Comparison of ENCODE assay signal across 8 mouse cellular contexts in the genomic region with DNA sequence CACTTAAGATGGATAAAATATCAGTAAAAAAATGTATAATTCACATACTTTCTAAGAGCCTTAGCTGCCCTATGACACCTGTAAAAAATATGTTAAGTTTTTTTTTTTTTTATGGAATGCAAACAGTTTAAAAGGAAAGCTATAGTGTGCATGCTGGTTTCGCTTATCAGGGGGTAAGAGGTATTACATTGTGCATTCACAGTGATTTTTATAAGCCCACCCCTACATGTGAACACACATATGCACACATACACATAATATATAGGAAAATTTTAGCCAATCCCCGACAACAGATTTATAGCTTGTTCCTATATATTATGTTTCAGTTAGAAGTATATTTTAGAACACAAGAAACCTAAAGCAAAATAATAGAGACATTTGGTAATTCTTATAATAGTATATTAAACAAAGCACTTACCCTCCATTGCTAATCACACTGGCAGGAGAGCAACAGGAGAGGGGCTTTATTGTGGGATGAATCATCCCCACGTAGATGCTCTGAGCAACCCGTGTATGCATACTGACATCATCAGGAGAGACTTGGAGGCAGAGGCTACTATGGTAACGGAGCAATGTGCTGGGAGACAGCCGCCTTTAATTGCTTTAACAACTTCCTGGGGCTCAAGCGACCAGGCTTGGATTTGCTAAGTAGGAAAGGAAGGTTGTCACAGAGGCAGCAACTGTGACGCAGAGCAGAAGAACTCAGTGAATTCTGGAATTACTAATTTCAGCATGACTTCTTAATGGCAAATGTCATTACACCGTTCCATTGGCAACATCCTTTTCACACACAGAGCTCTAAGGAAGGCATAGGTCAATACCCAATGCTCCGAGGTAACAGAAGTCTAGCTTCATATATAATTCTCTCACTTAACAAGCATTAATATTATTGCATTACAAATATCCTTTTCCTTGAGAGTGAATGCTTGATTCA. TPM values are rescaled to one million over a fixed set of nuclear protein-coding genes. Genes with fewer than 3 reads are reported as not detected.
DNase-seq lines count a peak whose midpoint lies in the region; ATAC-seq and TF ChIP-seq lines count a peak whose summit lies in the region.

No protein-coding gene starts in this region.

- WGBS in heart, postnatal 0 days = 42% methylated on average over 10 of the region's 10 CpGs
- 18% methylated on average over 10 of the region's 10 CpGs for WGBS in forebrain, embryonic 15.5 days
- 21% methylated on average over 10 of the region's 10 CpGs for WGBS in neural tube, embryonic 15.5 days

- intact Hi-C loops in heart, postnatal 10 days (cut with DNase I) = no loop called here

- H3K4me1 ChIP-seq in heart, postnatal 0 days (ENCODE audit: control insufficient read depth, insufficient read depth) = peaks cover 7% of the 10 kb centered on the region; the same call in 1 of the 2 replicates
- H3K4me1 ChIP-seq in forebrain, embryonic 15.5 days = peaks cover 28% of the 10 kb centered on the region
- H3K4me1 ChIP-seq in neural tube, embryonic 15.5 days = peaks cover 13% of the 10 kb centered on the region

- no peaks in the 10 kb centered on the region for H3K27me3 ChIP-seq in heart, postnatal 0 days (ENCODE audit: control insufficient read depth, insufficient read depth, low read length)
- H3K27me3 ChIP-seq in forebrain, embryonic 15.5 days = no peaks in the 10 kb centered on the region
- no peaks in the 10 kb centered on the region for H3K27me3 ChIP-seq in neural tube, embryonic 15.5 days (replicated peaks)

- H3K4me2 ChIP-seq in heart, postnatal 0 days (ENCODE audit: low read depth, low read length) = no peak overlapping the region
- H3K4me2 ChIP-seq in forebrain, embryonic 15.5 days (replicated peaks) = peak overlapping the region; percentile 23
- H3K4me2 ChIP-seq in neural tube, embryonic 15.5 days = peak overlapping the region; percentile 51

- no peak for TF ChIP-seq CTCF in heart, postnatal 0 days (IDR thresholded peaks at IDR 0.05; ENCODE audit: low read depth)

- TF ChIP-seq EP300 in heart, postnatal 0 days (IDR thresholded peaks at IDR 0.05; ENCODE audit: low read depth) = no peak

- no peaks in the 10 kb centered on the region for H3K9me3 ChIP-seq in heart, postnatal 0 days (replicated peaks; ENCODE audit: control insufficient read depth, low read length)
- H3K9me3 ChIP-seq in forebrain, embryonic 15.5 days = no peaks in the 10 kb centered on the region
- H3K9me3 ChIP-seq in neural tube, embryonic 15.5 days (replicated peaks) = no peaks in the 10 kb centered on the region

- no peak overlapping the region for H3K9ac ChIP-seq in heart, postnatal 0 days (replicated peaks; ENCODE audit: low read depth, low read length)
- no peak overlapping the region; the same call in 1 of the 2 replicates for H3K9ac ChIP-seq in forebrain, embryonic 15.5 days (replicated peaks)
- H3K9ac ChIP-seq in neural tube, embryonic 15.5 days (replicated peaks) = no peak overlapping the region; the same call in 1 of the 2 replicates

- DNase-seq in heart, postnatal 0 days (ENCODE audit: low spot score) = peak; percentile 16
- DNase-seq in heart, postnatal 10 days = no peak
- peak; percentile 51 for DNase-seq in left cerebral cortex, adult 11 months (ENCODE audit: low spot score)
- DNase-seq in urinary bladder, adult 2 months (ENCODE audit: low spot score) = no peak
- no peak for DNase-seq in adrenal gland, postnatal 14 days
- DNase-seq in adrenal gland, postnatal 25 days = no peak

- no peaks in the 10 kb centered on the region for H3K36me3 ChIP-seq in heart, postnatal 0 days (replicated peaks; ENCODE audit: control insufficient read depth, insufficient read depth, low read length)
- H3K36me3 ChIP-seq in forebrain, embryonic 15.5 days = no peaks in the 10 kb centered on the region
- no peaks in the 10 kb centered on the region for H3K36me3 ChIP-seq in neural tube, embryonic 15.5 days

- H3K27ac ChIP-seq in heart, postnatal 0 days (ENCODE audit: low read depth) = no peak overlapping the region
- peak overlapping the region; percentile 72 for H3K27ac ChIP-seq in forebrain, embryonic 15.5 days (replicated peaks)
- peak overlapping the region; percentile 76 for H3K27ac ChIP-seq in neural tube, embryonic 15.5 days (replicated peaks)

- 0 out of 2 replicates have a peak, but pooled peaks have one; percentile 14 for ATAC-seq in heart, postnatal 0 days (ENCODE audit: insufficient read depth, low read depth)
- peak; percentile 91 for ATAC-seq in forebrain, embryonic 15.5 days (replicated peaks)
- peak; percentile 93 for ATAC-seq in neural tube, embryonic 15.5 days (ENCODE audit: low FRiP score)

- H3K4me3 ChIP-seq in heart, postnatal 0 days (ENCODE audit: low read depth, low read length) = no peak overlapping the region
- H3K4me3 ChIP-seq in forebrain, embryonic 15.5 days = 0 out of 2 replicates have a peak overlapping the region, but pooled peaks have one; percentile 8
- 0 out of 2 replicates have a peak overlapping the region, but pooled peaks have one; percentile 10 for H3K4me3 ChIP-seq in neural tube, embryonic 15.5 days (replicated peaks)

RNA-seq across cellular contexts. Expression of gene Pam, which starts 47.9 kb away (rescaled TPM):
- total RNA-seq in heart, postnatal 0 days (2014; rRNA removed; ENCODE audit: low replicate concordance) = 1,082 and 1,791 TPM in 2 replicates
- polyA plus RNA-seq in heart, postnatal 0 days (2015; fragmentation: Nextera tagmentation; extraction: Ambion mirVana) = 804 and 821 TPM in 2 replicates
- total RNA-seq in heart, postnatal 10 days (2021) = 100 to 1,000 TPM; 636 to 706 TPM
- polyA plus RNA-seq in forebrain, embryonic 15.5 days (2015; fragmentation: Nextera tagmentation; extraction: Ambion mirVana) = 56.1 and 57.9 TPM in 2 replicates
- 31.8 and 32.7 TPM in 2 replicates for polyA plus RNA-seq in neural tube, embryonic 15.5 days (2015; fragmentation: Nextera tagmentation; extraction: Ambion mirVana)
- 81.4 and 133 TPM in 2 replicates for polyA plus RNA-seq in urinary bladder, adult 2 months (2012; rRNA removed)
- total RNA-seq in adrenal gland, postnatal 14 days (2021) = 237 and 245 TPM in 2 replicates
- total RNA-seq in adrenal gland, postnatal 25 days (2021) = 341 and 367 TPM in 2 replicates

Comparison
In these comparisons a context has a peak if more than half of its experiments do, and no peak if none do; other contexts are left out.
1. DNase-seq: peak in heart, postnatal 0 days (single experiment) and left cerebral cortex, adult 11 months (single experiment); none in heart, postnatal 10 days (0 of 2), urinary bladder, adult 2 months (single experiment), adrenal gland, postnatal 14 days (single experiment) and adrenal gland, postnatal 25 days (single experiment).
2. ATAC-seq: peak in every context shown above with its lines; median percentile 93 in neural tube, embryonic 15.5 days; 91 in forebrain, embryonic 15.5 days; 14 in heart, postnatal 0 days.